Mouse (Mus musculus): ENCODE results near the gene Fam216b.

Fam216b gene

GRCm38 (mm10) chr14:78088907-78089306 is at the start of gene Fam216b:
Gene Fam216b (minus strand): TSS chr14:78089007.
- no peak for DNase-seq

GRCm38 (mm10) chr14:78132368-78133052 is 43.7 kb upstream of the Fam216b start:
- DNase-seq: no peak

GRCm38 (mm10) chr14:78126670-78127069 is 37.9 kb upstream of the Fam216b start:
- no peak for DNase-seq

- DNase-seq: no peak
Measured at GRCm38 (mm10) chr14:78120286-78120685, 31.5 kb upstream of the Fam216b start.

DNA sequence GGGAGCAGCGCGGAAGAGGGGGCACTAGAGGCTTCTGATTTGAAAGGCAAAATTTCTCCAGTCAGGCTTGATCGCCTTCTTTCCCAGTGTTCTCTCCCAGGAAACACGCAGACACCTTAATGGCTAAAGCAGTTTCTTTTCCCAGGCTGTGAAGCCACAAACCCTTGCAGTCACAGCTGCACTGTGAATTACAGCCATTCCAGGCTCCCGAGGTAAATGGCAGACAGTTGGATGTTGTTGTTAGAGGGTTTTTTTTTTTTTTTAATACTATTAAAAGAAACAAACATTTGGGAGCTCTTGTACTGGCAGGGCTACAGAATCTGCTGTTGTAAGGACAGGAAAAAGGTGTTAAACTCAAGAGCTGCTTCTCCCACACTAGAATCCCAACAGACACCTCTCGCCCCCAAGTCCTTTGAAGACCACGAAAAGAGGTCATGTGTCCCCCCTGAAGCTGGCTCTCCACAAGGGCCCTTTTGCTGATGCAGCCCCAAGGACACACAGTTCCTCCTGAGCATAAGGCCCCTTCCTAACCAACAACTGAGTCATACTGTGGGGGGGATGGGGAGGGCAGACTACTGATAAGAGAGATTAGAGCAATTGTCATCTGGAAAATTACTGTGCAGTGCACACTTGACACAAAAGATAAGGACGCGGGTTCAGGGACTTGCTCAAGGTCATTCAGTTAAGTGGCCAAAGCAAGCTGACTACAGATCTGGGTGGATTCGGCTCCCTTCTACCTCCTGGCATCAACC is 30.8 kb upstream of the Fam216b start:
- no peak for DNase-seq

GRCm38 (mm10) chr14:78117671-78118070 is 28.9 kb upstream of the Fam216b start:
- no peak for DNase-seq

- DNase-seq: no peak
Measured at GRCm38 (mm10) chr14:78117268-78117667, 28.5 kb upstream of the Fam216b start.

GRCm38 (mm10) chr14:78112466-78112865 is 23.7 kb upstream of the Fam216b start:
- DNase-seq: no peak

DNA sequence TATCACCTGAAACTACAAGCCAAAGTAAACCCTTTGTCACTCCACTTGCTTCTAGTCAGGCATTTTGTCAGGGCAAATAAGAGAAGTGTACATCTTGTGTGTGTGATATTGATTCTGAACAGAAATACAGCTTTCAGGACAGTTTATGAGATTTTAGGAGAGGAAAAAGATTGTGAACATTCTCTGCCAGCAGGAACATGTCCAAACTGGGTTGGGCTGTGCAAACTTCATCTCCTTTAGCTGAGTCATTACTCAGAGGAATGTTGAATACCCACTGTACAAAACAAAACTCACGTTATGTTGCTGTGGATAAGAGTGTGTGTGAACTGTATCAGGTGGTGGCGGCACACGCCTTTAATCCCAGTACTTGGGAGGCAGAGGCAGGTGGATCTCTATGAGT is 22.1 kb upstream of the Fam216b start:
- no peak for DNase-seq

- no peak for DNase-seq
Measured at GRCm38 (mm10) chr14:78109419-78109818, 20.6 kb upstream of the Fam216b start.

DNA sequence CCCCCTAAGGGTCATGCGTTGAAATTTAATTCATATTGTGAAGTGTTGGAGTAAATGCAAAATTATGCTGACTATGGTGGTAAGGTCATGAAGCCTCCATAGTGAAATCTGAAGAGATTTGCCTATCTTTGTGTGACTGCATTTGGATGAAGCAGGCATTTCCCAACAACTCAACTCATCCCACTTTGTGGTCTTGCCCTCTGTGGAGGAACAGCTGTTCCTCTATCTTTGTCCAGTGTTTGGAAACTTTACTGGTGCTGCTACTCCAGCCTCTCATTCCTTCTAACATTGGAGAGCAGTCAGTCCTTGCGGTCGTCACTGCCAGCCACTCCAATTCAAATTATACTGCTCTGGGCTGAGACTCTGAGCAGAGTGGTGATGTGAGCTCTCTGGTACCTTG is 19.6 kb upstream of the Fam216b start:
- no peak for DNase-seq

DNA sequence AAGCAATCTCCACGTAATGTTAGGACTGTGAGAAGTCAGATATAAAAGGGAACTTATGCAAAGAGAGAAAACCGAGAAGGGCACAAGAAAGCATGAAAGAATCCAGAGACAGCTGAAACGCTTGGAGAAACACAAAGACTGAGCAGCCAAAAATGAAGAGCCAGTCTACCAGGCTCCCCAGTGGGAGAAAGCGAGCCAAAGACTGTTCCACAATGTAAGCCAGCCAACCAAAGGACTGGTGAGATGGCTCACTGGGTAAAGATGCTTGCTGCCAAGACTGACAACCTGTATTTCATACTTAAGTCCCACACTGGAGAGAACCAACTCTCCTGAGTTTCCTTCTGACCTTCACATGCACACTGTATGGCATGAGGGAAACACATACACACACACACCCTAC is 784 bp upstream of the Fam216b start:
- DNase-seq: no peak

DNA sequence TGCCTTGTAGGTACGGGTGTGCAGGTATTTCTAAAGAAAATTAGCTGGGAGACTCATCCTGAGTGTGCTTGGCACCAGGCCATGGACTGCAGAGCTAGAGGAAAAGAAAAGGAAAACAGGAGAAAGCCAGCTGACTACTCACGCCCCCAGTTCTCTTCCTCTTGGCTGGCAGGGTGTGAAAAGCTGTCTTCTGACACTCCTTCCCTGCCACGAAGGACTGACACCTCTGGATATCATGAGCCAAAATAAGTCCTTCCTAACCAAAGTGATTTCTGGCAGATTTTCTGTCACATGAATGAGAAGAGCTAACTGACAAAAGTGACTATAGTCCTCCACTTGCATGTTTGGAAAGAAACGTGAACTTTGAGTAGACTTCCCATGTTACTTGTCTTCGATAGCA is 5.3 kb downstream of the Fam216b start:
- DNase-seq: no peak

DNA sequence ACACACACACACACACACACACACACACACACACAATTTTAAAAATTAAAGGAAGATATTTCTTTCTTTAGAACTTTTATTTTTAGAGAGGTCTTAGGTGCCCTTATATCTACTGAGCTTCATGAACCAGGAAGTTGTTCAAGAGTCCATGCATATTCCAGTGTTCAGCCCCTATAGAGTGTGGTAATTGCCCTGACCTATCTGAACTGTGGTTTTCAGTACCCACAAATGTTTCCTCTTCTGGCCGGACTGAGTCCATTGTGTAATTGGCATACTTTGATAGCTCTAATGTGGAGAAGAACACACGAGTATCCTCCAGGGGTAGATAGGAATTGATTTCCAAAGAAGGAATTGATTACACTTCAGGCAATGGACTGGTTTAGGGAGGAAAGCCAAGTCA is 11.3 kb downstream of the Fam216b start:
- DNase-seq: no peak

- DNase-seq: no peak
Measured at GRCm38 (mm10) chr14:78065938-78066710, 22.7 kb downstream of the Fam216b start.

DNA sequence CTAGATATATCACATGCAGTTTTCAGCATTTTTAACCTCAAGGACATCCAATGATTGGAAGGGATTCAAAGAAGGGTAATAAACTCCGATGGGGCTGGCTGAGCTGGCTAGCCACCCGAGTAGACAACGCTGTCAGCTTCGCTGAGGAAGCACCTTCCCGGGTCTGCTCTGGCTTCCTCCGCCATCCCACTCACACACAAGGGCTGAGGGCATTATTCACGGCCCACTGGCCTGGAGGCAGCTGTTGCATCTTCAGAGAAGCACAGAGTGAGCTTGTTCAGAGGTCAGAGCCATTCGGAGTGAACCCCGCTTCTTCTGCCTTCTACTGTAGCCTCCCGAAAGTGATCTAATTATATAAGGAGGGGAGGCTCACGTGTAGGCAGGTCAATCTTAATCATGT is 26.3 kb downstream of the Fam216b start:
- no peak for DNase-seq

DNA sequence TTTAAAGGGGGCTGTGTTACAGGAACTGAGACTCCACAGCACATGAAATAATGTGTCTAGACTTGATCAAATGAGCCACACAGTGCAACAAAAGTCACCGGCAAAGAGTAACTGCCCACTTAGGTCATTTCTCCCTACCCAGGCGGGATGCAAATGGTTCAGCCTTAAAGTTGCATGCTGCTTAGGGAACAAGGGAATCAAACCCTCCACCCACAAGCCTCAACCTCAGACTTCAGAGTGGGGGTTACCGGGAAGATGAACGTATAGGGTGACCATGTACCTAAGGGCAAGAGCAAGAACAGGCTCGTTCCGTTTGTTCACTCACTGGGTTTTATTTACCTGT is 28.2 kb downstream of the Fam216b start:
- no peak for DNase-seq

DNA sequence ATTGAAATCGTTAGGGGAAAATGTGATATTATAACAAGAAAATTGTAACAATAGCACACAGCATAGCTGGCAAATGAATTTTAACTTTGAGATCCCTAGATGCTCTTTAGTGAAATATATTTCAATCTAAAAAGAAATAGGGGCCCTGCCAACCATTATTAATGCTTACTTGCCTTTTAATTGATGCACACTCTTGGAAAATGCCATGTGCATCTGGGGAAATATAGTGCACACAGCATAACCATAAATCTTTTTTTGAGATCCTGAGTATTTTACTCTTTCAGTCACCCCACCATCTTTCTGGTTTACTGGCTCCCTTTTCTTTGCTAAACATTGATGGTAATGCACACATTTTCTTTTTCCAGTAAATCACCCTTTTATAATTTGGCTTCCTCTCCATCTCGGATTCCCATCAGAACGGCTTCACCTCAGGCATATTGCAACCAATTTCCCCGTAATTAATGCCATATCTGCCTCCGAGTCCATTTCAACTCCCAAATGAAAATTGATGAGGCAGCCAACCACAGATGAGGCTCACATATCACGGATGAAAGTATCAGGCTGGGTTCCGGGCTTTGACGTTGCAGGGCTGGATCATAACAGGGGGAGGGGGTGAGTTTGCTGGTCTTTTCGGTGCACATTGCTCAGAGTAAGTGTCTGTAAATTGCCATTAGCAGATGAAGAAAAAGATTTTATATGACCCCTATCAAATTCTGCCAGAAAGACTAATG is 28.8 kb downstream of the Fam216b start:
- DNase-seq: no peak

DNA sequence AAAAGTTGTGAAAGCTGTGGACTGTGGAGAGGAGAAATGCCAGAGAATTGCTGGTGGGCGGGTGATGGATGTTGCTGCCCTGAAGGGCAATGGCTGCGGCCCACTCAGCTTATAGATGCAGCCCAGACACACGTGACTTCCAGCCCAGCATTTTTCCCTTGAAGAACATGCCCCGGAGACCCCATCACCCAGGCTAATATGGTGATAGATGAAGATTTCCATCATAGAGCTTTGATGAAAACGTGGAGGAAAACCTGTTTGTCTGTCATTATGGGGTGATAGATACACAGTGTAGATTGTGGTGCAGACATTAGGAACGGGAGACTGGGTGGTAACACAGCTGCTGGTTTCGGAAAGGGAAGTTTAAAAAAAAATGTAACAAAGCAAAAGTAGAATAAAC is 31.4 kb downstream of the Fam216b start:
- no peak for DNase-seq

- no peak for DNase-seq
Measured at GRCm38 (mm10) chr14:78056371-78056770, 32.4 kb downstream of the Fam216b start.

GRCm38 (mm10) chr14:78048674-78049073 is 40.1 kb downstream of the Fam216b start:
- no peak for DNase-seq

GRCm38 (mm10) chr14:78048258-78048657 is 40.5 kb downstream of the Fam216b start:
- DNase-seq: no peak

DNA sequence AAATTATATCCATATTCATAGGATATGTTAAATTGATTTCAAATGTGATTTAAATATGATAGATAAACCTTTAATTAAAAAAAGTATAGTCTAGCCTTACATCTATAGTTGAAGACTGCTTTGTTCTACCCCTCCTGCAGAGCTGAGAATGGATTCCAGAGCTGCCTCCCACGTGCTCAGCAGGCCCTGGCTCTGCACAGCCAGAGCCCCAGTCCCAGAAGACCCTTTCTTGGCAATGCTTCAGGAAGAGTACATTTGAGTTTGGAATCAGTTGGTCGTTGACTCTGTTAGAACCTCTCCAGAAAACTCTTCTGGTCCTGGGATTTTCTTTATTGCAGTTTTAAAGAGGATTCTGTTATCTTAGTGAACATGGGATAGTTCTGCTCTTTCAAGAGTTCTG is 45.7 kb downstream of the Fam216b start:
- DNase-seq: no peak

Data from cerebellum, adult 11 months (tissue).